Mouse (Mus musculus): Measurements from ENCODE around the gene Trabd2b. TPM values are rescaled to one million over a fixed set of nuclear protein-coding genes. Genes with fewer than 3 reads are reported as not detected.

Gene Trabd2b
- polyA plus RNA-seq, 1 experiment from 2014 or later: 1.3 TPM

DNA sequence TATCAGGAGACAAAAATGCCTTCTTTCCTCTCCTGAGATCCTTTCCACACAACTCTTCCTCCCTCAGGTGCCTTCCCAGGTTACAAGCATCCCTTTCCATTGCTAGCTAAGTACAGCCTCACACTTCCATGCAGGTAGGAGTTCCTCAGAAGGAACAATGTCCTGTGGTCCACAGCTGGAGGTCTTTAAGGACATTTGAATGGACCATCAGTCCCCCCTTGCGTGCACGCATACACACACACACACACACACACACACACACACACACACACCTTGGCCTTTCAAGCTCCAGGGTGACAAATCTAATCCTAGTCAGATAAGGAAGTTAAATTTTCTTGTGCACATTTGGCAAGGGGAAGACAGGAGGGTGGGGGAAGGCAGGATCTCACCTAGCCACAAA, 36.9 kb upstream of the Trabd2b start:
- DNase-seq (ENCODE audit: low spot score) (no peak), ATAC-seq (replicated peaks; ENCODE audit: low FRiP score) (no peak)
- 54% methylated on average over 2 of the region's 2 CpGs for WGBS
- H3K9ac ChIP-seq (ENCODE audit: low read depth, low read length): no peak overlapping the region
- no peak overlapping the region for H3K4me3 ChIP-seq (ENCODE audit: low read depth, low read length)
- H3K4me1 ChIP-seq (replicated peaks; ENCODE audit: control insufficient read depth, insufficient read depth, low read length): no peaks in the 10 kb centered on the region
- H3K27me3 ChIP-seq (replicated peaks; ENCODE audit: control insufficient read depth, insufficient read depth, low read length): no peaks in the 10 kb centered on the region
- no peak overlapping the region for H3K4me2 ChIP-seq
- no peak overlapping the region for H3K27ac ChIP-seq (ENCODE audit: low read depth, low read length)
- H3K36me3 ChIP-seq (ENCODE audit: control insufficient read depth, insufficient read depth, low read length): no peaks in the 10 kb centered on the region
- no peaks in the 10 kb centered on the region for H3K9me3 ChIP-seq (ENCODE audit: control insufficient read depth, low read length)

DNA sequence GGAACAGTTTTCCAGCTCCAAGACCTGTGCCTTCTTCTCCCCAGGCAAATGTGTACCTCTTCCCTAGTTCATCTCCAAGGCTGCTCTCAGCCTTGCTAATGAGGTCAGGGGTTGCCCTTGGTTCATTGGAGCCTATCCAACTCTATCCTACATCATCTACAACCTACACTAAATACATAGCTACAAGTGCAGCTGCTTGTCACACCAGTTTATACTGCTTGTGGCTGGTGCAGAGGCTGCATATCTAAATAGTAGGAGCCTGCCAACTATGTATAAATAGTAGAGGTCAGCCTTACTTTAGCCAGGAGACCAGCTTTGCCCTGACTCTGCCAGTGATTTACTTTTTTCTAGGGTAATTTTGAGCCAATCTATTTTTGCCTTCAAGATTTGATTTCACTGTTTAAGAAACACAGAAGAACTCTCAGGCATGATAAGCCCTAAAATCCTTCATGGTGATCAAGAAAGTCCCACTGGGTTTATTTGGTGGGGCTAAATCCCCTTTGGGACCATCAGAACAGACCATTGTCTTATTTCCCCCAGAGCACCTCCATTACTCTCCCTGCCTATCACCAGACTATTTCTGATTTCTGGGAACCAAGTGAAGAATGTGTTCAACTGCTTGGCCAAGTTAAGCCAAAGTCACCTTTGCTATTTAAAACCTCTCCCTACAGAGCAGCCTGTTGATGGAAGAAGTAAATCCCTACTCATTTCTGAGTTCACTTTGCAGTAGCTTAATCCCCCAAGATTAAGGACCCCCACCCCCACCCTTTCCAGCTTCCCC, 35.4 kb upstream of the Trabd2b start:
- Histone ChIP-seq H3K4me3 (ENCODE audit: low read depth, low read length) (no peak overlapping the region), H3K9me3 (ENCODE audit: control insufficient read depth, low read length) (no peaks in the 10 kb centered on the region), H3K27ac (ENCODE audit: low read depth, low read length) (no peak overlapping the region), H3K36me3 (ENCODE audit: control insufficient read depth, insufficient read depth, low read length) (no peaks in the 10 kb centered on the region), H3K9ac (ENCODE audit: low read depth, low read length) (no peak overlapping the region), H3K4me1 (replicated peaks; ENCODE audit: control insufficient read depth, insufficient read depth, low read length) (no peaks in the 10 kb centered on the region), H3K4me2 (no peak overlapping the region), H3K27me3 (replicated peaks; ENCODE audit: control insufficient read depth, insufficient read depth, low read length) (no peaks in the 10 kb centered on the region)
- DNase-seq (ENCODE audit: low spot score) (no peak), ATAC-seq (replicated peaks; ENCODE audit: low FRiP score) (no peak)

- DNase-seq (ENCODE audit: low spot score): no peak
- Histone ChIP-seq H3K4me1 (replicated peaks; ENCODE audit: control insufficient read depth, insufficient read depth, low read length) (no peaks in the 10 kb centered on the region), H3K27me3 (replicated peaks; ENCODE audit: control insufficient read depth, insufficient read depth, low read length) (no peaks in the 10 kb centered on the region), H3K9ac (ENCODE audit: low read depth, low read length) (no peak overlapping the region), H3K4me2 (no peak overlapping the region), H3K27ac (ENCODE audit: low read depth, low read length) (no peak overlapping the region), H3K4me3 (ENCODE audit: low read depth, low read length) (no peak overlapping the region), H3K9me3 (ENCODE audit: control insufficient read depth, low read length) (no peaks in the 10 kb centered on the region), H3K36me3 (ENCODE audit: control insufficient read depth, insufficient read depth, low read length) (no peaks in the 10 kb centered on the region)
- no peak for ATAC-seq (replicated peaks; ENCODE audit: low FRiP score)
- WGBS: 80% methylated on average over 3 of the region's 3 CpGs
Observed at GRCm38 (mm10) chr4:114372699-114373098, 33.8 kb upstream of the Trabd2b start.

- Histone ChIP-seq H3K9ac (ENCODE audit: low read depth, low read length) (no peak overlapping the region), H3K36me3 (ENCODE audit: control insufficient read depth, insufficient read depth, low read length) (no peaks in the 10 kb centered on the region), H3K27me3 (replicated peaks; ENCODE audit: control insufficient read depth, insufficient read depth, low read length) (no peaks in the 10 kb centered on the region), H3K27ac (ENCODE audit: low read depth, low read length) (no peak overlapping the region), H3K9me3 (ENCODE audit: control insufficient read depth, low read length) (no peaks in the 10 kb centered on the region), H3K4me1 (replicated peaks; ENCODE audit: control insufficient read depth, insufficient read depth, low read length) (no peaks in the 10 kb centered on the region), H3K4me2 (no peak overlapping the region), H3K4me3 (ENCODE audit: low read depth, low read length) (no peak overlapping the region)
- ATAC-seq (replicated peaks; ENCODE audit: low FRiP score) (no peak), DNase-seq (ENCODE audit: low spot score) (no peak)
- WGBS: 81% methylated on average over 1 of the region's 1 CpGs
Observed at GRCm38 (mm10) chr4:114374330-114374729, 32.2 kb upstream of the Trabd2b start.

DNA sequence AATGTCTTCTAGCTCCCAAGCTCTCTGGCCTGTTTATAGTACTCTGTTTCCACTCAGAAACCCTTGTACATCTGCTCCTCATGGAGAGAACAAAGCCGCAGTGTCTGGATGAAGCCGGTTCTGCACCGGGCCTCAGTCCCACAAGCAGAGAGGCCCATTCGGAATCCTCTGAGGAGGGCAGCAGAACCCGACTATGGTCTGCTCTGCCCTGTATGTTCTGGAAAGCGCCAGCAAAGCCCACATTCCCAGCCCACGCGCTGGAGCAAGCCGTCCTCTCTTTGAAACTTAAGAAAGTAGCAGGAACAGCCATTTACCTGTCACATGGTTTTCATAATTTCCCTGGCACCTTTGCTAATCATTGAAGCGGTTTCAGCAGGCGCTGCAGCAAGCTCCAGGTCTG, 29.0 kb upstream of the Trabd2b start:
- Histone ChIP-seq H3K36me3 (ENCODE audit: control insufficient read depth, insufficient read depth, low read length) (no peaks in the 10 kb centered on the region), H3K4me1 (replicated peaks; ENCODE audit: control insufficient read depth, insufficient read depth, low read length) (no peaks in the 10 kb centered on the region), H3K27me3 (replicated peaks; ENCODE audit: control insufficient read depth, insufficient read depth, low read length) (no peaks in the 10 kb centered on the region), H3K9me3 (ENCODE audit: control insufficient read depth, low read length) (no peaks in the 10 kb centered on the region), H3K4me2 (no peak overlapping the region), H3K9ac (ENCODE audit: low read depth, low read length) (no peak overlapping the region), H3K4me3 (ENCODE audit: low read depth, low read length) (no peak overlapping the region), H3K27ac (ENCODE audit: low read depth, low read length) (no peak overlapping the region)
- DNase-seq (ENCODE audit: low spot score): no peak
- WGBS: 84% methylated on average over 11 of the region's 11 CpGs
- no peak for ATAC-seq (replicated peaks; ENCODE audit: low FRiP score)

DNA sequence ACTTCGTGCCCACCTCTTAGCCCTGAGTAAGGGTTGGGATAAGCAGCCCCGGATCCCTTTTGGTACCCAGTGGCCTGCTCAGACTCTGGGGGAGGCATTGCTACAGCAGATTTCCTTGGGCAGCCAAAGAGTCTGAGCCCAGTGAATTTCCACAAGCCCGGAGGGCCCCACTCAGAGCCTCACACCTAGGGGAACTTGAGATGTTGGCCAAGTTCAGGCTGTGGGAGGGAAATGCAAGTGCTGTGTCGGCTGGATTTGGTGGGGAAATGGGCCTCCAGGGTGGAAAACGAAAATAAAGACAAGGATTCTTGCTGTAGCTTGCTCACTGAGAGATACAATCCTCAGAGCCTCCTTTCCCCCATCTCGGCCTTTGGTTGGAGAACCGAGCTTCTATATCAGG, 28.0 kb upstream of the Trabd2b start:
- DNase-seq (ENCODE audit: low spot score) (no peak), ATAC-seq (replicated peaks; ENCODE audit: low FRiP score) (no peak)
- Histone ChIP-seq H3K27ac (ENCODE audit: low read depth, low read length) (no peak overlapping the region), H3K4me1 (replicated peaks; ENCODE audit: control insufficient read depth, insufficient read depth, low read length) (no peaks in the 10 kb centered on the region), H3K27me3 (replicated peaks; ENCODE audit: control insufficient read depth, insufficient read depth, low read length) (no peaks in the 10 kb centered on the region), H3K9me3 (ENCODE audit: control insufficient read depth, low read length) (no peaks in the 10 kb centered on the region), H3K36me3 (ENCODE audit: control insufficient read depth, insufficient read depth, low read length) (no peaks in the 10 kb centered on the region), H3K4me2 (no peak overlapping the region), H3K4me3 (ENCODE audit: low read depth, low read length) (no peak overlapping the region), H3K9ac (ENCODE audit: low read depth, low read length) (no peak overlapping the region)
- WGBS: 71% methylated on average over 7 of the region's 7 CpGs

- no peaks in the 10 kb centered on the region for H3K9me3 ChIP-seq (ENCODE audit: control insufficient read depth, low read length)
- DNase-seq (ENCODE audit: low spot score) (no peak), ATAC-seq (replicated peaks; ENCODE audit: low FRiP score) (no peak)
- no peak overlapping the region for H3K4me3 ChIP-seq (ENCODE audit: low read depth, low read length)
- H3K4me2 ChIP-seq: no peak overlapping the region
- 72% methylated on average over 4 of the region's 4 CpGs for WGBS
- no peaks in the 10 kb centered on the region for H3K36me3 ChIP-seq (ENCODE audit: control insufficient read depth, insufficient read depth, low read length)
- no peaks in the 10 kb centered on the region for H3K27me3 ChIP-seq (replicated peaks; ENCODE audit: control insufficient read depth, insufficient read depth, low read length)
- no peaks in the 10 kb centered on the region for H3K4me1 ChIP-seq (replicated peaks; ENCODE audit: control insufficient read depth, insufficient read depth, low read length)
- H3K9ac ChIP-seq (ENCODE audit: low read depth, low read length): no peak overlapping the region
- no peak overlapping the region for H3K27ac ChIP-seq (ENCODE audit: low read depth, low read length)
Observed at GRCm38 (mm10) chr4:114379416-114379956, 27.0 kb upstream of the Trabd2b start.

GRCm38 (mm10) chr4:114382627-114383026, 23.9 kb upstream of the Trabd2b start:
- H3K4me1 ChIP-seq (replicated peaks; ENCODE audit: control insufficient read depth, insufficient read depth, low read length): no peaks in the 10 kb centered on the region
- no peaks in the 10 kb centered on the region for H3K27me3 ChIP-seq (replicated peaks; ENCODE audit: control insufficient read depth, insufficient read depth, low read length)
- 10% methylated on average over 1 of the region's 1 CpGs for WGBS
- H3K4me2 ChIP-seq: no peak overlapping the region
- no peak for DNase-seq (ENCODE audit: low spot score)
- no peak overlapping the region for H3K27ac ChIP-seq (ENCODE audit: low read depth, low read length)
- no peaks in the 10 kb centered on the region for H3K9me3 ChIP-seq (ENCODE audit: control insufficient read depth, low read length)
- ATAC-seq (replicated peaks; ENCODE audit: low FRiP score): no peak
- no peak overlapping the region for H3K4me3 ChIP-seq (ENCODE audit: low read depth, low read length)
- no peaks in the 10 kb centered on the region for H3K36me3 ChIP-seq (ENCODE audit: control insufficient read depth, insufficient read depth, low read length)
- no peak overlapping the region for H3K9ac ChIP-seq (ENCODE audit: low read depth, low read length)

DNA sequence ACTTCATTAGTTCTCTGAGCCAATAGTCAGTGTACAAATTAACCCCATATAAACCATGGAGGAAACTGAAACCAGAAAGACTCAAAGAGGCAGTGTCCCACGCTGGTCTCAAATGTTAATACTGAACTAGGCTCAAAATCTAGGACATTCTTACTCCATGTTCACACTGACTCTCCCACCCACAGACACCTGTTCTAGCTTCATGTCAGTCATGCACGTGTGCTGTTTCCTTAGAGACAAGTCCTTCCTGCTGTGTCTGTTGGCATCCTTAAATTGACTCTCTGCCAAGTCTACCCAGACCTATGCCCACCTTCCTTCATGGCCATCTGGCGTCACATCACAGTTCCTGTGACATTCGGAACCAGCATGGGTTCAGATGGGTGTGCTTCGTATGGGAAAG, 21.3 kb upstream of the Trabd2b start:
- no peaks in the 10 kb centered on the region for H3K36me3 ChIP-seq (ENCODE audit: control insufficient read depth, insufficient read depth, low read length)
- H3K27ac ChIP-seq (ENCODE audit: low read depth, low read length): no peak overlapping the region
- H3K4me3 ChIP-seq (ENCODE audit: low read depth, low read length): no peak overlapping the region
- no peaks in the 10 kb centered on the region for H3K4me1 ChIP-seq (replicated peaks; ENCODE audit: control insufficient read depth, insufficient read depth, low read length)
- DNase-seq (ENCODE audit: low spot score) (no peak), ATAC-seq (replicated peaks; ENCODE audit: low FRiP score) (no peak)
- WGBS: 83% methylated on average over 5 of the region's 5 CpGs
- H3K27me3 ChIP-seq (replicated peaks; ENCODE audit: control insufficient read depth, insufficient read depth, low read length): no peaks in the 10 kb centered on the region
- H3K9me3 ChIP-seq (ENCODE audit: control insufficient read depth, low read length): no peaks in the 10 kb centered on the region
- H3K9ac ChIP-seq (ENCODE audit: low read depth, low read length): no peak overlapping the region
- H3K4me2 ChIP-seq: no peak overlapping the region
